Mouse (Mus musculus) small intestine, adult 2 months (tissue): Measurements from ENCODE around the gene Slc6a17.

ENCODE experiments used
- CTCF ChIP-seq: fragments of 200-500 bp; IDR thresholded peaks from 2 replicates; pipeline ENCODE4 v1.5.1; 2012; ENCODE audit warnings: low read depth, mild to moderate bottlenecking, control low read depth, inconsistent platforms, low read length, moderate library complexity, mixed read lengths; ENCODE audit not compliant: insufficient replicate concordance, insufficient read length; ENCODE audit errors: extremely low read depth
- POLR2A ChIP-seq: fragments of 200-500 bp; IDR thresholded peaks from 2 replicates; pipeline ENCODE4 v1.6.1; 2012; ENCODE audit warnings: low read depth, mild to moderate bottlenecking, control low read depth, inconsistent platforms, low read length, moderate library complexity

DNA sequence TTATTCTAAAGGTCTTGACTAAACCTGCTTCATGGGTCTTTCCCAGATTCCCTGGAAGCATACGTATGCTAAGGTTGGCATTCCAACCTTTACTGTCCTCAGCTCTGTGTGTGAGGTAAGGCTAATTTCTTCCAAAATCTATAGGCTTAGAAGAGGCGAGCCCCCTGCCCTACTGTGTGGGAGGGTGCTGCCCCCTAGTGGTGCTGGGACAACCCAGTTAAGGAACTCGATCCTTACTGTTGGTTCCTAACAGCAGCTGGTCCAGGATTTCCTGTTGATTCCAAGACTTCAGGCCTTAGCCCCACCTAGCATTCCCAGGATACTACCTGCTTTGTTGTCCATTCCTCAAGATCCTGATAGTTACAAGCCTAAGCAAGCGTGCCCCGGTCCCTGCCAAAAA lies 55.7 kb downstream of the Slc6a17 start:
- TF ChIP-seq CTCF, result peak; percentile 90; the same call in 1 of the 2 replicates
- no peak for TF ChIP-seq POLR2A
